Mouse (Mus musculus) gastrocnemius, postnatal 10 days (tissue): ENCODE data around the gene Slc39a1. TPM values are rescaled to one million over a fixed set of nuclear protein-coding genes. Genes with fewer than 3 reads are reported as not detected.
A peak's percentile ranks its signal among the peaks of the same experiment; 100 is the strongest.
"Not testable (repeated sequence)": the region's sequence is repeated elsewhere in the genome, so short reads cannot be mapped to it uniquely, and the experiment has no call there.

Experiments
- DNase-seq: peaks from one replicate; pipeline ENCODE4 v3.0.0; 2021; ENCODE audit warnings: mixed read lengths
- total RNA-seq, 2 experiments: library from RNA; stranded (reverse); gene quantifications; 2 replicates each; pipeline ENCODE4 v1.2.3; 2021

The Slc39a1 gene
- total RNA-seq, 2 experiments from 2014 or later: 68.7 to 77.9 TPM

DNA sequence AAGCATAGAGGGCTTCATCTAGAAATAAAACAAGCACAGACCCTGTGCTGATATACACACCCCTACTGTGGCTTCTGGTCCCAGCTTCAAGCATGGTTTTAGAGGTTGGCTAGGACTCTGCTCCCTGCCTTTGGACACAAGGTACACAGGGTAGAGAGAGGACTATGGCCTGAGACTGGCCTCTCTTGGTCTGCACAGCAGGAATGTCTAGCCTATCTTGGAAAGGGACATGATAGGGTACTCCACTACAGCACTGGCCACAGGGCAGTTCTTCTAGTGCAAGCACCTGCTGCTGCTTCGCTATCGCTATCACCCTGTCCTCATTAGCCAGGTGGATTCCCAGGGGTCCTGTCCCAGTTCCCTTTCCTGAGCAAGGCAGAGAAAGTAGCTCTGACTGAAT is 6.7 kb upstream of the Slc39a1 start:
- DNase-seq: no peak

DNA sequence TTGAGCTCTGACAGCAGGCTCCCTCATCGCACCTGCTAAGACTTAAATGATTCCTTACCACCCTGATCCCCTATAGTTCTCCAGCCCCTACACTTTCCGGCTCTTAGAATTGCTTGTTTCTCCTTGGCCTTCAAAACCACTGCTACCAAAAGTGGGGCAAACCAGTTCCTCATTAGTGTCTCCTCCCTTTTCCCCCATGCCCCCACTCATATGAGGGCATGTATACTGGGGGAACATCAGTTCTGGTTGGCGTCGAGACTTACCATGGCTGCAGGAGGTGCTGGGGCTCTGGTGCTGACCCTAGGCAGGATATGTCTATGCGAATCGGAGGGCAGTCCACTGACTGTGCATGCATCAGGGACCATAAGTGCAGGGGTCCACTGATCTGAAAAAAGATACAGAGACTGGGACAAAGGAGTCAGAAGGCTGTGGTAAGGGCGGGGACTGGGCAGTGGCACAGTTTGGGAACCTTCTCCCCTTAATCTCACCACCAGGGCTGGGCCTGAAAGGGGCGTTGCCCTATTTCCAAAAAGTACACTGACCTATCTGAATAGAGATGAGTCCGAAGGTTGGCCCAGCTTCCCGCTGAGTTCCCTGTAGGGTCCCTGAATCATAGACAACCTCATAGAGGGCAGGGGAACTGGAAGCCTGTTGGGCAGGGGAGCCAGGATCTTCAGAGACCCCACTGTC is 6.2 kb upstream of the Slc39a1 start:
- DNase-seq: no peak

DNA sequence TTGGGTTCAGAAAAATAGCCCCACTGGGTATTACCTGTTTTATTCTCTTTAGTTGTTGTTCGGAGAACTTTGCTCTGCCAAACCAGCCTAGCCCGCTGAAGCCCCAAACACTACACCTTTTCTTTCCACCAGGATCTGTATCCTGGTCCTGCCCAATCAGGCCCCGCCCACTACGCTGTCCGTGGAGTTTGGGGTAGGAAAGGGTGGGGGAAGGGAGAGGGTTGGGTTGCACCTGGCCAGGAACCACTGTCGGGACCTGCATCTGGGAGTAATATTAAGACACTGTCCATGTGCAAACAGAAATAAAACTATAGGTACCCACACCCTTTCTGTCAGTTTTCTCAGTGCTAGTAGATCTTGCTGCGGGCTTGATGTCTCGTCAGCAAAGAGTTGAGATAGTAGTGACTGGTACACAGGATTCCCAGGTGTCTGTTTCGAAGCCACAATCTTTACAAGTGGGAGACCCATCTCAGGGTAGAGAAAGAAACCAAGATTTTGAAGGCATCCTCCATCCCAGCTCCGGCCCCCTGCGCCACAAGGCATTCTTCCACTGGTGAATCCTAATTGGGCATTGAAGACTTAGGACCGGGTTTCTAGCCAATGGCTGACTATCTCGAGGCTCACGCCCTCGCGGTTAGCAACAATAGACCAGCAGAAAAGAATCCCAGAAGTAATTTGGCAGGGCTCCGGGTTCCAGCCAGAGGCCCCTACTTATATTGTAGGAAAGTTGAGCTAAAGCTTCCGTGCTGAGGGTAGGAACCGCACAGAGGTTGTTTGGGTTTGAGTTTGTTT is 4.8 kb upstream of the Slc39a1 start, which contains the start of gene Creb3l4:
Gene Creb3l4, minus strand, starts transcription at position 529 of the 792 bp plus-strand sequence.
- peak; percentile 28 for DNase-seq

DNA sequence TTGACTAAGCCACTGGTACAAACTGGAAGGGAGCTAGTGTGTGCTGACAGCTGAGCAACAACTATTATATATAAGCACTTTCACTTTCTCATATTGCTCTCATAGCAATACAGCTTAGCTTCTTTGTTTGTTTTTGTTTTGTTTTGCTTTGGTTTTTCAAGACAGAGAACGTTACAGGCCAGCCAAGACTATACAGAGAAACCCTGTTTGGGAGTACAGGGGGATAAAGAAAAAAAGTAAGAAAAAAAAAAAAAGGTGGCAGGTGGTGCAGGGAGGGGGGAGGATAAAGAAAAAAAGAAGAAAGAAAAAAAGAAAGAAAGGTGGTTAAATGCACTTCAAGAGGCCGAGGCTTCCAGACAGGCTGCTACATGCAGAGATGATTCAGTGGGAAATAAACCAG is 2.6 kb upstream of the Slc39a1 start:
- DNase-seq: no peak

GRCm38 (mm10) chr3:90247630-90247959 is 377 bp upstream of the Slc39a1 start:
- no peak for DNase-seq

DNA sequence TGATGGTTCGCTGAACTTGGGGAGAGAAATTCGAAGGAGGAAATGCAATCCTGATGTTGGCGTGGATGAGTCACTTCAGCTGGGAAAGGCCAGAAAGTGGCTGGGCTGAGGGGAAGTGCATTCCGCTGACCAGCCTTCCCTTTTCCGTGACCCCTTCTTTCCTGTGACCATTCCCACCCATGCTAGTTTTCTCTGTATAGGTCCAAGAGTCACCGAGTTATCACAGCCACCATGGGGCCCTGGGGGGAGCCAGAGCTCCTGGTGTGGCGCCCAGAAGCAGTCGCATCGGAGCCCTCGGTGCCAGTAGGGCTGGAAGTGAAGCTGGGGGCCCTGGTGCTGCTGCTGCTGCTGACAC is 751 bp downstream of the Slc39a1 start:
- peak; percentile 33 for DNase-seq

GRCm38 (mm10) chr3:90250791-90251190 is 2.8 kb downstream of the Slc39a1 start:
- DNase-seq: no peak

GRCm38 (mm10) chr3:90251731-90252226 is 3.8 kb downstream of the Slc39a1 start:
- DNase-seq: not testable (repeated sequence)

DNA sequence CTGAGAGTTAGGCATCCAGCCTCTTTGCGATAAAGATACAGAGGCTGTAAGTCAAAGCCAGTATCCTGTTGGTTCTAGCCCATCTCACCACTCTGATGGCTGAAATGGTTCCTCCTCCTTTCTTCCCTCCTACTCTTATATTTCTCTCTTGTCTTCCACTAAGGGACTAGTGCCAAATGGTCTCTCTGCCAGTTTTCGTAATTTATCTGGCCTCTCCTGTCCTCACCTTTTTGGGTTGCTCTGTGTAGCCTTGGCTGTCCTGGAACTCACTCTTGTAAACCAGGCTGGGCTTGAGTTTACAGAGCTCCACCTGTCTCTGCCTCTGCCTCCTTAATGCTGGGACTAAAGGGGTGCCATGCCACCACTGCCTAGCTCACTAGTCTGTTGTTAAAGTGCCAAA is 4.7 kb downstream of the Slc39a1 start:
- DNase-seq: not testable (repeated sequence)

DNA sequence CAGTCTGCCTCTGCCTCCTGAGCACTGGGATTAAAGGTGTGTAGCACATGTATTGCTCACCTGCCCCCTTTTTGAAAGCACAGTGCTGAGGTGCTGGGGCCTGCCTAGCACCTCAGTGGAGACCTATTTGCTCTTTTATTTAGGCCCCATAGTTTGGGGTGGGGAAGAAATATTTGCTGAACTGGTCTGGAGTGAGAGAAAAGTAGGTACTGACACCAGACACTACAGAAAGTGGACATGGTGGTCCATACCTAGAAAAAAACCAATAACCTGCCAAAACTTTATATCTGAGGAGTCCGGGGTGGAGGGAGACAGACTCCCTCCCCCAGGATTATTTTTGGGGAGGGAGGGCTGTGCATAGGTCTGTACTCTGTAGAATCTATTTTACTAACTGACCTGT is 5.2 kb downstream of the Slc39a1 start:
- DNase-seq: not testable (repeated sequence)

- DNase-seq: peak; percentile 86
Measured at GRCm38 (mm10) chr3:90253653-90254418, 5.9 kb downstream of the Slc39a1 start, which contains the start of gene Crtc2. TSS of gene Crtc2 (plus strand) at chr3:90254163.

- no peak for DNase-seq
Measured at GRCm38 (mm10) chr3:90254419-90255193, 6.6 kb downstream of the Slc39a1 start.

DNA sequence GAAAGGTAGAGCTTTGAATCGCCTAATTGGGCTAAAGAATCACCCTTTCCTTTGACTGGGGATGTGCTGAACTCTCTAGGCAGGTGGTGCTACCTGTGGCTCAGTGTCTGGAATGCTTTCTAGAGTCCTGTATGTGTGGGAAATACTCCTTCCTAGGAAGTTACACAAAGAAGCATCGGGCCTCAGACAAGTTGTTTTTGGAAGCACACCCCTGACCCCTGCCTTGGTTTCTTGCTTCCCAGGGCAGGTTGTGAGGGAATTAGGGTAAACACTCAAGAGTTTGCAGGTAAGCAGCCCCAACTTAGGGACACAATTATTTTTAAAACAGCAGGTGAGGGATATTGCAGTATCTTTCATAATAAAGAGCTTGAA is 7.2 kb downstream of the Slc39a1 start:
- DNase-seq: no peak

DNA sequence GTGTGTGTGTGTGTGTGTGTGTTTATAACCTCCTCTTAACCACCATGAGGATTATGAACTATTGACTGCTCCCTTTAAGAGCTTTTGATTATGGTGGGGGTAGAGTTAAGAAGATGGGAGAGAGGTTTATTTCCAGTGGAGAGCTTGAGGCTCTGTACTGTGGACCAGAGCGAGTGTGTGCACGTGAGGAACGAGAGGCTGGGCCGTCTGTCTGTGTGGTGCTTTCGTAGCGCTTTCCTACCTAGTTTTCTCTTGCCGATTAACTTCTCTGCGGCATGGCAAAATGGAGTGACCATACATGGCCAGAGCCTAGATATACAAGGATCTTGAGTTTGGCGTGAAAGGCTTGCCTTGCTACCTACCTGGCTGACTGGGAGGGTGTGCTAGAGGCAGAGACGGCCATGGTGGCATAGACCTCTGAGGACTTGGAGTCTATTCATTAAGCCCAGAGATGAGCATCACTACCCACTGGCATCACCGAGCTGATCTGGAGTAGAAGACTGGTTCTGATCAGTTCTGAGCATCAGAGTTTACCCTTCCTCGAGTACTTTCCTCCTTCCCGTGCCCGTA is 7.9 kb downstream of the Slc39a1 start:
- no peak for DNase-seq

GRCm38 (mm10) chr3:90256731-90257530 is 9.0 kb downstream of the Slc39a1 start:
- no peak for DNase-seq

- no peak for DNase-seq
Measured at GRCm38 (mm10) chr3:90258521-90258920, 10.5 kb downstream of the Slc39a1 start.

- no peak for DNase-seq
Measured at GRCm38 (mm10) chr3:90263121-90263771, 15.3 kb downstream of the Slc39a1 start.

GRCm38 (mm10) chr3:90264687-90265033 is 16.7 kb downstream of the Slc39a1 start:
- DNase-seq: no peak

GRCm38 (mm10) chr3:90265034-90265931 is 17.3 kb downstream of the Slc39a1 start, which contains the start of gene Dennd4b:
TSS of gene Dennd4b (plus strand) at chr3:90265185.
- DNase-seq: peak; percentile 97
